Mouse (Mus musculus) kidney, embryonic 14.5 days (tissue): ENCODE data around the gene Parva. TPM values are rescaled to one million over a fixed set of nuclear protein-coding genes. Genes with fewer than 3 reads are reported as not detected.

Experiments used
- ATAC-seq: fragments of 200-750 bp; cut with Nextera tagmentation; 2 replicates; pipeline ENCODE4 v1.8.0; 2017; ENCODE audit warnings: moderate number of reproducible peaks, mild to moderate bottlenecking, moderate TSS enrichment, moderate library complexity; ENCODE audit not compliant: low FRiP score, low TSS enrichment
- H3K27ac ChIP-seq: fragments of 300-500 bp; sonication (generic); 2 replicates; pipeline ENCODE4 v1.5.1; 2014; ENCODE audit warnings: low read depth, mild to moderate bottlenecking, low read length, moderate library complexity, mixed read lengths
- H3K27me3 ChIP-seq: fragments of 300-500 bp; sonication (generic); 2 replicates; pipeline ENCODE4 v1.6.1; 2014; ENCODE audit warnings: mild to moderate bottlenecking, low read length; ENCODE audit not compliant: control insufficient read depth, insufficient read depth
- H3K36me3 ChIP-seq: fragments of 300-500 bp; sonication (generic); 2 replicates; pipeline ENCODE4 v1.6.1; 2014; ENCODE audit warnings: low read length, mixed read lengths; ENCODE audit not compliant: control insufficient read depth, insufficient read depth
- H3K4me1 ChIP-seq: fragments of 300-500 bp; sonication (generic); 2 replicates; pipeline ENCODE4 v1.6.1; 2014; ENCODE audit warnings: low read length, mixed read lengths; ENCODE audit not compliant: control insufficient read depth, insufficient read depth
- H3K4me2 ChIP-seq: fragments of 300-500 bp; sonication (generic); replicated peaks from 2 replicates; pipeline ENCODE4 v1.6.1; 2014; ENCODE audit warnings: low read depth, mild to moderate bottlenecking, low read length
- H3K4me3 ChIP-seq: fragments of 300-500 bp; sonication (generic); 2 replicates; pipeline ENCODE4 v1.5.1; 2014; ENCODE audit warnings: mild to moderate bottlenecking, low read length
- H3K9ac ChIP-seq: fragments of 300-500 bp; sonication (generic); 2 replicates; pipeline ENCODE4 v1.6.1; 2014; ENCODE audit warnings: low read depth, mild to moderate bottlenecking, low read length, moderate library complexity
- H3K9me3 ChIP-seq: fragments of 300-500 bp; sonication (generic); 2 replicates; pipeline ENCODE4 v1.6.1; 2016; ENCODE audit warnings: low read length; ENCODE audit not compliant: control insufficient read depth
- WGBS: fragments of 180-500 bp; shearing (Covaris S2); extraction: QIAGEN DNeasy Blood & Tissue Kit; methylation state at CpG from one replicate; pipeline ENCODE4 v1.1.7; 2014; 5-methylcytosine and 5-hydroxymethylcytosine counted together
- polyA plus RNA-seq: library from polyadenylated mRNA; unstranded; fragments of >200 nt; fragmentation: Nextera tagmentation; extraction: Ambion mirVana; gene quantifications from 2 replicates; pipeline ENCODE4 v1.2.1, GENCODE M21; 2014

Gene Parva
- polyA plus RNA-seq, 1 experiment from 2014 or later: 92.8 TPM

DNA sequence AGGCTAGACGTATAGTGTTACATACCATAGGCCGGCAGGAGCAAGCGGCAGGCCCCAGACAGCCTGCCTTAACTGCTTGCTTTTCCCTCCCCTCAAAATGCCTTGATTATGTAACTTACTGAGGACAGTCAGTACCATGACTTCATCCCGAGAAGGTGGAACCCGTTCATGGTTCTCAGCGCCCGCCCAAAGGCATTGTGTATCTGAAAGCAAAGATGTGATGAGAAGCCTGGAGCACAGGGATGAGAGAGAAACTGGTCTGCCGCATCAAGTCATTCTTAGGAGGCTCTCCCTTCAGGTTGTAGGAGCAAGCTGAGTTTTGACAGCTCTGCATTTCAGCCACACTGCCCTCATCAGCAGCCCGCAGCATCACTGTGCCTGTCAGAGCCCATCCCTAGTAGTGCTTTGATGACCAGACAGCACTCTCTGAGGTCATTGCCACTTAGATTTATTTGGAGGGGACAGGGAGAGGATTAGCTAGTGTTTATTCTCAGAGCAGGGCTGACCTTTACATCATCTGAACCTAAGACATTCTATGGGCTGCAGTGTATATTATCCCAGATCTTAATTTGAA, 45.5 kb downstream of the Parva start:
- H3K4me1 ChIP-seq: peaks cover 19% of the 10 kb centered on the region

GRCm38 (mm10) chr7:112473649-112474435, 46.5 kb downstream of the Parva start:
- H3K4me3 ChIP-seq: no peak overlapping the region
- no peak overlapping the region for H3K4me2 ChIP-seq
- H3K4me1 ChIP-seq: peaks cover 18% of the 10 kb centered on the region
- no peaks in the 10 kb centered on the region for H3K9me3 ChIP-seq
- no peaks in the 10 kb centered on the region for H3K27me3 ChIP-seq
- H3K9ac ChIP-seq: no peak overlapping the region
- H3K27ac ChIP-seq: peak overlapping the region; percentile 45; the same call in 1 of the 2 replicates
- whole genome bisulfite sequencing: 24% methylated on average over 14 of the region's 14 CpGs
- no peaks in the 10 kb centered on the region for H3K36me3 ChIP-seq
- peak; percentile 36; the same call in 1 of the 2 replicates for ATAC-seq

More for the DNA sequence above, 45.5 kb downstream of the Parva start:
- H3K36me3 ChIP-seq: no peaks in the 10 kb centered on the region
- H3K9ac ChIP-seq: no peak overlapping the region
- no peak overlapping the region for H3K4me2 ChIP-seq
- H3K9me3 ChIP-seq: no peaks in the 10 kb centered on the region
- H3K27me3 ChIP-seq: no peaks in the 10 kb centered on the region
- no peak overlapping the region for H3K4me3 ChIP-seq
- WGBS: 62% methylated on average over 9 of the region's 9 CpGs
- peak overlapping the region; percentile 7; the same call in 1 of the 2 replicates for H3K27ac ChIP-seq
- ATAC-seq: no peak

DNA sequence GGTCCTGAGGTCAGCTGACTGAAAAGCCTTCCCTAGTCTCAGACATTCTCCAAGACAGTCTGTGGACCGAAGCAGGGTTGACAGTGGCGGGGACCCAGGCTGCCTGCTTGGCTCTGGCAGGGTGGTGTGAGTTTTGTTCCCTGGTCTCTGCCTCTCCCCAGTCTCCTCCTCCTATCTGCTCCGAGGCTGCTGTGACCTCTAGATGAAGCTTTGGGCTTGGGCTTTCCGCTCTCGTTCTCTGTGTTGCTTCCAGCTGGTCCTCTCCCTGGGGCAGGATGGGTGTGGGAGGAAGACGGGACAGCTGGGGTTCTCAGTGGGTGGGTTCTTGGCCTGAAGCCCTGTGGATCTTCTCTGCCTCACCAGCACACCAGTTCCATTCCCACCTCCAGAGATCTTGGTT, 51.8 kb downstream of the Parva start:
- Histone ChIP-seq H3K27ac (peak overlapping the region; percentile 66; the same call in 1 of the 2 replicates), H3K4me2 (no peak overlapping the region), H3K36me3 (no peaks in the 10 kb centered on the region), H3K9ac (no peak overlapping the region), H3K4me3 (no peak overlapping the region), H3K27me3 (no peaks in the 10 kb centered on the region), H3K4me1 (peaks cover 28% of the 10 kb centered on the region), H3K9me3 (no peaks in the 10 kb centered on the region)
- 36% methylated on average over 6 of the region's 6 CpGs for WGBS
- ATAC-seq: peak; percentile 65; the same call in 1 of the 2 replicates

- Histone ChIP-seq H3K9ac (no peak overlapping the region), H3K27ac (no peak overlapping the region)
These were observed 53.7 kb downstream of the Parva start for GRCm38 (mm10) chr7:112481031-112481430.

DNA sequence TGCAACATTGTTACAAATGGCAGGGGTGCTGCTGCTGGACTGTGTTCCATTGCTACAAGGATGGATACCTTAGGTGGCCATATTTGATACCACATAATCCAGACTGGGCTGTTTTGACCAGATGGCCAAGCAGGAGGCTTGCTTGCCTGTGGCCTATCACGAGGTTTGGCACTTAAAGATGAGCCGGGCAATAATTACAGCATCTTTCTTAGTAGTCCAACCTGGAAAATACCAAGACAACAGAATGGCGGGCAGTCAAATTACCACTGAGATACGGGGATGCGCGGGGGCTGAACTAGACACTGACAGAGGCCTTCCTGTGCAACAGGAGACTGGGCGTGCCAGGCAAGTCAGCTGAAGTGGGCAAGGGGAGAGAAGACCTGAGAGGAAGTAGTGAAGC, 55.3 kb downstream of the Parva start:
- H3K9ac ChIP-seq: no peak overlapping the region
- no peak overlapping the region for H3K4me2 ChIP-seq
- no peak for ATAC-seq
- no peak overlapping the region for H3K4me3 ChIP-seq
- no peaks in the 10 kb centered on the region for H3K9me3 ChIP-seq
- WGBS: 84% methylated on average over 7 of the region's 7 CpGs
- H3K27ac ChIP-seq: no peak overlapping the region
- H3K27me3 ChIP-seq: no peaks in the 10 kb centered on the region
- H3K4me1 ChIP-seq: peaks cover 26% of the 10 kb centered on the region
- no peaks in the 10 kb centered on the region for H3K36me3 ChIP-seq

More at GRCm38 (mm10) chr7:112481031-112481430, 53.7 kb downstream of the Parva start:
- WGBS: 64% methylated on average over 1 of the region's 1 CpGs
- Histone ChIP-seq H3K4me2 (no peak overlapping the region), H3K4me3 (no peak overlapping the region), H3K36me3 (no peaks in the 10 kb centered on the region), H3K9me3 (no peaks in the 10 kb centered on the region), H3K4me1 (peaks cover 26% of the 10 kb centered on the region), H3K27me3 (no peaks in the 10 kb centered on the region)
- ATAC-seq: 0 out of 2 replicates have a peak, but pooled peaks have one; percentile 16

GRCm38 (mm10) chr7:112483382-112483781, 56.1 kb downstream of the Parva start:
- 45% methylated on average over 2 of the region's 2 CpGs for WGBS

DNA sequence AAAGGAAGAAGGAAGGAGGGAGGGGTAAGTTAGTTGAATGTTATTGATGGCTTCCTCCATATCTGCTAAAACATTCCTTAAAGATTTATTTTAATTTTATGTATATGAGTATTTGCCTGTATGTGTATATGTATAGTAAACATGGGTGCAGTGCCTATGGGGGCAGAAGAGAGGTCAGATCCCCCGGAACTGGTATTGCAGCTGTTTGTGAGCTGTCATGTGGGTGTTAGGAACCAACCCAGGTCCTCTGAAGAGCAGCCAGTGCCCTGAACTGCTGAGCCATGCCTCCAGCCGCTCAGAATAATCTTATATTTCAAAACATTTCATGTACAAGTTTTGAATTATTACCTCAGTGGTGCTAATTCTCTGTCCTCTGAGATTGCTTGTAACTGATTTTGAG, 63.5 kb downstream of the Parva start:
- Histone ChIP-seq H3K27me3 (no peaks in the 10 kb centered on the region), H3K9ac (no peak overlapping the region), H3K27ac (no peak overlapping the region), H3K9me3 (no peaks in the 10 kb centered on the region), H3K4me1 (peaks cover 31% of the 10 kb centered on the region), H3K4me2 (no peak overlapping the region), H3K4me3 (no peak overlapping the region), H3K36me3 (no peaks in the 10 kb centered on the region)
- 31% methylated on average over 2 of the region's 2 CpGs for WGBS
- no peak for ATAC-seq

More at GRCm38 (mm10) chr7:112483382-112483781, 56.1 kb downstream of the Parva start:
- no peak for ATAC-seq
- no peak overlapping the region for H3K4me3 ChIP-seq
- H3K9me3 ChIP-seq: no peaks in the 10 kb centered on the region
- H3K36me3 ChIP-seq: no peaks in the 10 kb centered on the region
- peaks cover 25% of the 10 kb centered on the region for H3K4me1 ChIP-seq
- no peaks in the 10 kb centered on the region for H3K27me3 ChIP-seq
- no peak overlapping the region for H3K9ac ChIP-seq
- H3K27ac ChIP-seq: no peak overlapping the region
- no peak overlapping the region for H3K4me2 ChIP-seq

- WGBS: 79% methylated on average over 1 of the region's 1 CpGs
- no peak overlapping the region for H3K4me2 ChIP-seq
- no peak overlapping the region for H3K27ac ChIP-seq
- H3K4me1 ChIP-seq: peaks cover 38% of the 10 kb centered on the region
- no peak overlapping the region for H3K4me3 ChIP-seq
- H3K9me3 ChIP-seq: no peaks in the 10 kb centered on the region
- ATAC-seq: no peak
- no peak overlapping the region for H3K9ac ChIP-seq
- no peaks in the 10 kb centered on the region for H3K27me3 ChIP-seq
- H3K36me3 ChIP-seq: no peaks in the 10 kb centered on the region
These were observed 64.4 kb downstream of the Parva start for GRCm38 (mm10) chr7:112491737-112492136.

DNA sequence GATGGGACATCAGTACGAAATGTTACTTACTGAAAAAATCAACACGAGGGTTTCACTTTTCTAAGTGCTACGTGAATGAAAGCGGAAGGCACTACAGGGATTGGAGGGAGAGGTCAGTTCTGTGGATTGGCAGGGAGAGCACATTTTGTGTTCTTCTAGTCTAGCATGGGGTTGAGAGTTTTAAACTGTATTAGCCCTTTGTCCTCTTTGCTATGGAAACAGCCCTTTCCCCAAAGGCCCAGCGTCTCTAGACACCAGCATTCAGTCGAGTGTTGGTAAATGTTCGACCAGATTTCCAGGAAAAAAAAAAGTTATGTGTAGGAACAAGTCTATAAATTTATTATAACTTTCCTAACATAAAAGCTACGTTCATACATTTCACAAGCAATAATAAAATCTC, 68.6 kb downstream of the Parva start:
- no peak for ATAC-seq
- 67% methylated on average over 8 of the region's 8 CpGs for WGBS
- H3K9ac ChIP-seq: peak overlapping the region; percentile 2; the same call in 1 of the 2 replicates
- no peak overlapping the region for H3K4me3 ChIP-seq
- H3K4me1 ChIP-seq: peaks cover 65% of the 10 kb centered on the region
- H3K27me3 ChIP-seq: no peaks in the 10 kb centered on the region
- peak overlapping the region; percentile 26; the same call in 1 of the 2 replicates for H3K27ac ChIP-seq
- no peaks in the 10 kb centered on the region for H3K9me3 ChIP-seq
- H3K36me3 ChIP-seq: no peaks in the 10 kb centered on the region
- no peak overlapping the region for H3K4me2 ChIP-seq
